Mouse (Mus musculus) midbrain, embryonic 16.5 days (tissue): ENCODE measurements at regions not wholly inside any gene's neighbourhood (a gene's known extent, or its start where the extent isn't known, plus 50 kb on each side); places are given as distances from the start of the nearest gene placed in this dataset.

Source experiments
- ATAC-seq: fragments of 200-750 bp; cut with Nextera tagmentation; 2 replicates; pipeline ENCODE4 v1.8.0; 2017; ENCODE audit warnings: moderate TSS enrichment
- H3K27ac ChIP-seq: fragments of 300-500 bp; sonication (generic); 2 replicates; pipeline ENCODE4 v1.5.1; 2014; ENCODE audit warnings: mild to moderate bottlenecking, low read length, mixed read lengths
- H3K27me3 ChIP-seq: fragments of 300-500 bp; sonication (generic); 2 replicates; pipeline ENCODE4 v1.6.1; 2014; ENCODE audit warnings: low read depth, low read length, mixed read lengths; ENCODE audit not compliant: control insufficient read depth, insufficient read depth
- H3K36me3 ChIP-seq: fragments of 300-500 bp; sonication (generic); 2 replicates; pipeline ENCODE4 v1.6.1; 2014; ENCODE audit warnings: mild to moderate bottlenecking, low read length, moderate library complexity, mixed read lengths; ENCODE audit not compliant: control insufficient read depth, insufficient read depth
- H3K4me1 ChIP-seq: fragments of 300-500 bp; sonication (generic); 2 replicates; pipeline ENCODE4 v1.6.1; 2014; ENCODE audit warnings: mild to moderate bottlenecking, low read length, mixed read lengths; ENCODE audit not compliant: control insufficient read depth, insufficient read depth
- H3K4me2 ChIP-seq: fragments of 300-500 bp; sonication (generic); 2 replicates; pipeline ENCODE4 v1.6.1; 2014; ENCODE audit warnings: mild to moderate bottlenecking, low read length, mixed read lengths
- H3K4me3 ChIP-seq: fragments of 300-500 bp; sonication (generic); 2 replicates; pipeline ENCODE4 v1.5.1; 2014; ENCODE audit warnings: low read depth, mild to moderate bottlenecking, low read length, moderate library complexity, mixed read lengths
- H3K9ac ChIP-seq: fragments of 300-500 bp; sonication (generic); 2 replicates; pipeline ENCODE4 v1.6.1; 2014; ENCODE audit warnings: low read depth, low read length, mixed read lengths
- H3K9me3 ChIP-seq: fragments of 300-500 bp; sonication (generic); replicated peaks from 2 replicates; pipeline ENCODE4 v1.6.1; 2014; ENCODE audit warnings: mild to moderate bottlenecking, low read length, mixed read lengths; ENCODE audit not compliant: control insufficient read depth, poor library complexity, severe bottlenecking
- WGBS: fragments of 180-500 bp; shearing (Covaris S2); extraction: QIAGEN DNeasy Blood & Tissue Kit; methylation state at CpG from one replicate; pipeline ENCODE4 v1.1.7; 2014; 5-methylcytosine and 5-hydroxymethylcytosine counted together

- WGBS, result 98% methylated on average over 3 of the region's 3 CpGs
- no peaks in the 10 kb centered on the region for H3K27me3 ChIP-seq
- H3K27ac ChIP-seq, result no peak overlapping the region
- no peak overlapping the region for H3K9ac ChIP-seq
- H3K4me3 ChIP-seq, result no peak overlapping the region
- H3K4me1 ChIP-seq, result peaks cover 8% of the 10 kb centered on the region; the same call in 1 of the 2 replicates
- no peaks in the 10 kb centered on the region for H3K36me3 ChIP-seq
- no peaks in the 10 kb centered on the region for H3K9me3 ChIP-seq
- no peak overlapping the region for H3K4me2 ChIP-seq
- ATAC-seq, result no peak
Observed at GRCm38 (mm10) chr3:119888487-119888886, 104.2 kb upstream of the Ptbp2 start.

GRCm38 (mm10) chr3:119876395-119876794, 92.1 kb upstream of the Ptbp2 start:
- H3K9ac ChIP-seq, result no peak overlapping the region
- no peak overlapping the region for H3K27ac ChIP-seq
- no peaks in the 10 kb centered on the region for H3K36me3 ChIP-seq
- no peak overlapping the region for H3K4me2 ChIP-seq
- no peaks in the 10 kb centered on the region for H3K4me1 ChIP-seq
- WGBS, result 52% methylated on average over 5 of the region's 5 CpGs
- ATAC-seq, result no peak
- no peak overlapping the region for H3K4me3 ChIP-seq
- H3K27me3 ChIP-seq, result no peaks in the 10 kb centered on the region
- no peaks in the 10 kb centered on the region for H3K9me3 ChIP-seq

- no peak overlapping the region for H3K9ac ChIP-seq
- 84% methylated on average over 1 of the region's 1 CpGs for WGBS
- H3K4me3 ChIP-seq, result no peak overlapping the region
- no peaks in the 10 kb centered on the region for H3K27me3 ChIP-seq
- H3K4me1 ChIP-seq, result no peaks in the 10 kb centered on the region
- ATAC-seq, result no peak
- H3K4me2 ChIP-seq, result no peak overlapping the region
- no peak overlapping the region for H3K27ac ChIP-seq
- H3K36me3 ChIP-seq, result no peaks in the 10 kb centered on the region
- H3K9me3 ChIP-seq, result no peaks in the 10 kb centered on the region
Observed at GRCm38 (mm10) chr3:119875061-119875460, 90.8 kb upstream of the Ptbp2 start.

- H3K27me3 ChIP-seq, result no peaks in the 10 kb centered on the region
- H3K36me3 ChIP-seq, result no peaks in the 10 kb centered on the region
- H3K4me1 ChIP-seq, result no peaks in the 10 kb centered on the region
- no peak overlapping the region for H3K27ac ChIP-seq
- H3K9ac ChIP-seq, result no peak overlapping the region
- ATAC-seq, result peak; percentile 89
- no peaks in the 10 kb centered on the region for H3K9me3 ChIP-seq
- peak overlapping the region; percentile 25 for H3K4me2 ChIP-seq
- H3K4me3 ChIP-seq, result no peak overlapping the region; the same call in 1 of the 2 replicates
- WGBS, result 58% methylated on average over 7 of the region's 7 CpGs
Observed at GRCm38 (mm10) chr3:119862194-119862957, 78.1 kb upstream of the Ptbp2 start.
